Mouse (Mus musculus) heart, adult 2 months (tissue): ENCODE results near the gene R3hdml. TPM values are rescaled to one million over a fixed set of nuclear protein-coding genes. Genes with fewer than 3 reads are reported as not detected.

Source experiments
- DNase-seq, 2 experiments: peaks; one replicate each; pipeline ENCODE4 v3.0.0; 2021
- H3K27ac ChIP-seq: fragments of 200-600 bp; 2 replicates; pipeline ENCODE4 v1.8.1; 2022
- H3K27me3 ChIP-seq: fragments of 200-500 bp; 2 replicates; pipeline ENCODE4 v1.6.1; 2012; ENCODE audit warnings: mild to moderate bottlenecking, low read length, inconsistent platforms, mixed read lengths; ENCODE audit not compliant: control insufficient read depth, insufficient read depth
- H3K36me3 ChIP-seq: fragments of 200-500 bp; 2 replicates; pipeline ENCODE4 v1.6.1; 2012; ENCODE audit warnings: low read length, inconsistent platforms; ENCODE audit not compliant: control insufficient read depth, insufficient read depth
- H3K4me1 ChIP-seq: fragments of 200-500 bp; 2 replicates; pipeline ENCODE4 v1.6.1; 2011; ENCODE audit warnings: low read length; ENCODE audit not compliant: control insufficient read depth, insufficient read depth
- H3K4me3 ChIP-seq: fragments of 200-600 bp; 2 replicates; pipeline ENCODE4 v1.8.1; 2022
- H3K79me2 ChIP-seq: fragments of 200-500 bp; replicated peaks from 2 replicates; pipeline ENCODE4 v1.6.1; 2012; ENCODE audit warnings: mild to moderate bottlenecking, inconsistent platforms, low read length, moderate library complexity, mixed read lengths; ENCODE audit not compliant: control insufficient read depth, insufficient read depth
- H3K9ac ChIP-seq: fragments of 200-500 bp; 2 replicates; pipeline ENCODE4 v1.6.1; 2012; ENCODE audit warnings: low read depth, mild to moderate bottlenecking, control low read depth, inconsistent platforms, low read length, mixed read lengths
- CTCF ChIP-seq: fragments of 200-600 bp; IDR thresholded peaks from 2 replicates; pipeline ENCODE4 v1.8.1; 2022; ENCODE audit warnings: antibody characterized with exemption, mild to moderate bottlenecking, moderate library complexity
- EP300 ChIP-seq: fragments of 200-500 bp; IDR thresholded peaks from 2 replicates; pipeline ENCODE4 v1.6.1; 2011; ENCODE audit warnings: low read depth, low read length, control low read depth; ENCODE audit not compliant: insufficient read depth
- POLR2A ChIP-seq: fragments of 200-500 bp; IDR thresholded peaks from 2 replicates; pipeline ENCODE4 v1.6.1; 2011; ENCODE audit warnings: mild to moderate bottlenecking, low read depth, low read length, control low read depth; ENCODE audit not compliant: insufficient read depth
- whole genome bisulfite sequencing: fragments of 180-500 bp; shearing (Covaris S2); methylation state at CpG from one replicate; pipeline ENCODE4 v1.1.7; 2018; 5-methylcytosine and 5-hydroxymethylcytosine counted together
- intact Hi-C: fragments of 180-260 bp; cut with DNase I; formaldehyde crosslinking; loops from one replicate; pipeline ENCODE4 v1.15.1; 2025
- polyA plus RNA-seq: library from polyadenylated mRNA; depleted of rRNA; stranded (reverse); fragments of >200 nt; gene quantifications from 2 replicates; pipeline ENCODE4 v1.2.3, GENCODE M21; 2012
- total RNA-seq, 2 experiments: library from RNA; stranded (reverse); gene quantifications; 2 replicates each; pipeline ENCODE4 v1.2.3; 2021

The R3hdml gene
- total and polyA plus RNA-seq, 3 experiments, result not detected

DNA sequence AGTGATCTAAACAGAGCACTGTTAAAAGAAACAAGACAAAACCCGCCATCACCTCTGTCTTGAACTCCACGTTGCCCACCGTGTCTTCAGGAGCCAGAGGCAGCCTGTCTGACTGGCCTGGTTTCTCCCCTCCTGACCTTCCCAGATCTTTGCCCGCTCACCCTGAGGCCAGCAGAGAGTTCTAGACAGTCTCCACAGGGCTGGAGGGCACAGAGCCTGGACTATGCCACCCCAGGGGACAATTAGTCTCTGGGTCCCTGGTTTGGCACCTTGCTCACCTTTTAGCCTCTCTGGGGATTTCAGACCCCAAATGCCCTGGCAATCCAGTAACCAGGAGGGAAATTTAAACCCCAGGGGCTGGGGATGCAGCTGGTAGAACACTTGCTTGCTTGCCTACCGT is 45.3 kb downstream of the R3hdml start:
- H3K9ac ChIP-seq, result no peak overlapping the region
- 81% methylated on average over 5 of the region's 5 CpGs for WGBS
- no peaks in the 10 kb centered on the region for H3K79me2 ChIP-seq
- peaks cover 2% of the 10 kb centered on the region for H3K4me1 ChIP-seq
- H3K4me3 ChIP-seq, result no peak overlapping the region
- H3K36me3 ChIP-seq, result no peaks in the 10 kb centered on the region
- H3K27me3 ChIP-seq, result no peaks in the 10 kb centered on the region
- intact Hi-C loops, result loop anchor here (10.0 kb wide), 2 partner anchors 247 to 287 kb away; partner anchors contain the start of gene Ccn5
- H3K27ac ChIP-seq, result no peak overlapping the region
- no peak for DNase-seq
- no peak for TF ChIP-seq POLR2A
- no peak for TF ChIP-seq EP300
- no peak for TF ChIP-seq CTCF

- TF ChIP-seq POLR2A (no peak), CTCF (no peak), EP300 (no peak)
- WGBS, result 88% methylated on average over 2 of the region's 2 CpGs
- H3K4me3 ChIP-seq, result no peak overlapping the region
- H3K4me1 ChIP-seq, result peaks cover 2% of the 10 kb centered on the region
- intact Hi-C loops, result loop anchor here (10.0 kb wide), 2 partner anchors 246 to 286 kb away; partner anchors contain the start of gene Ccn5
- no peak overlapping the region for H3K27ac ChIP-seq
- no peak for DNase-seq
- H3K27me3 ChIP-seq, result no peaks in the 10 kb centered on the region
- no peaks in the 10 kb centered on the region for H3K79me2 ChIP-seq
- H3K9ac ChIP-seq, result no peak overlapping the region
- no peaks in the 10 kb centered on the region for H3K36me3 ChIP-seq
Measured at GRCm38 (mm10) chr2:163538410-163538809, 46.3 kb downstream of the R3hdml start.

DNA sequence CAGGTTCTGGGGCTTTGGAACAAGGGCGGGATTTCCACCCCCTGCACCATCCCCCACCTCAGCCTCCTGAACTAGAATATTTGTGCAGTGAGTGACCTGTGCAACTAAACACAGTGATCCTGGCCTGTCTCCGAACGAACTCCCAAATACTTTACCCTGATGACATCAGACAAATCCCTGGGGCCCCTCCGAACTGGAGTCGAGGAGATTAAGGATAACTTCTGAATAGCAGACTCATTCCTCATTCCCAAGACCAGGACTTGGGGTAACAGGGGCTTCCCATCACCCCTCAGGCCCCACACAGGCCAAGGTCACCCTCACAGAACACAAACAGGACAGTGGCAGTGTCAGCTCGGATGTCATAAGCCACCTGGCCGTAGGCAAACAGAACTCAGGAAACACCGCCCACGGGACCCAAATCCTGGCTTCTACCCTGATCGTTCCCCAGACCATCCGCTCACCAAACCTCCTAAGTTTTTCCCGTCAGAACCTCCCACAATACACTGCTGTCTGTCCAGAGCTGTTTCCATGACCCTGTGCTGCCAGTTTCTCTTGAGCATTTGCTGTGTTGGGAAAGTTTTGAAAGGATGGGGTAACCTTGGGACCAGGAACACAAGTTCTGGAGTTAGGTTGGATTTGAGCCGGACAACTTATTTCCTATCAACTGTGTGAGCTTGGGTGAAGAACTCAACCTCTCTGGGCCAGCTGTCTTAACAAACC is 47.4 kb downstream of the R3hdml start:
- no peaks in the 10 kb centered on the region for H3K36me3 ChIP-seq

DNA sequence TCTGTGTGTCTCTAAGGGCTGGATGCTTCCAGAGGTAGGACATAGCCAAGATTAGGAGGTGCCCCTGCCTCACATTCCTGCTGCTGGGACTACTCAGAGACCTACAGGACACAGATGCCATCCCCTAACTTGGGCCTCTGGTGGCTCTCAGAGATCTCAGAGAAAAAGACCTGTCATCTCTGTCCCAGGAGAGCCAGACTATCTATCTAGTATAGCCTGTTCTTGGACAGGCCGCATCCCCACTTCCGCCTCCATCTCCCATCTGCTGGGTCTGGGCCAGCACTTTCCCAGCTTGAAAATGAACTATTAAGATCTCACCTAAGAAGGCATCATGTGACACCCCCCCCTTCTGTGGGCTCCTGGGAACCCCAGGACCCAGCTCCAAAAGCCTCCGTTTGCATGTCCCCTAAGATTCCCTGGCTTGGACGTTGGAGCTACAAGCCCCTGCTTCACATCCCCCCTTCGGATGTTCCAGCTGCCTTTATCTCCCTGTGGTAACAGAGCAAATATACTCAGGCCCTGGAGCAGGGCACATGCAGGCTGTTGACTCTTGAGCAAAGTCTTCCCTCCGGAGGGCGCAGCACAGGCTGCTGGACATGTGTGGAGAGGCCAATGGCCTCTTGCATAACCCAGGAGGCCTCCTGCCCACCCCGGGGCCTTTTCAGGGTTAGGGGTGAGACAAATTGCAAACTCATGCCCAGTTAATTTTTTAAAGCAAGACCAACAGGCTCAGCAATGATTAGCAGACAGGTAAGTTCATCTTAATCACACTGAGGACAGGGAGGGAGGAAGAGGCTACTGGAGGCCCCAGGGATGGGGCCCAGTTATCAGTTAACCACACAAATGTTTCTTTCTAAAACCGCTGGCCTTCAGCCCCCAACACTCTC is 48.4 kb downstream of the R3hdml start:
- no peaks in the 10 kb centered on the region; the same call in 1 of the 2 replicates for H3K4me1 ChIP-seq
- no peak overlapping the region for H3K4me3 ChIP-seq
- DNase-seq, result peak in 1 of 2 experiments; percentile 17
- no peaks in the 10 kb centered on the region for H3K27me3 ChIP-seq
- no peak overlapping the region for H3K27ac ChIP-seq
- intact Hi-C loops, result no loop called here
- H3K79me2 ChIP-seq, result no peaks in the 10 kb centered on the region
- no peak overlapping the region for H3K9ac ChIP-seq
- H3K36me3 ChIP-seq, result no peaks in the 10 kb centered on the region
- WGBS, result 66% methylated on average over 9 of the region's 9 CpGs
- TF ChIP-seq CTCF (no peak), EP300 (no peak), POLR2A (no peak)

More for the DNA sequence above, 47.4 kb downstream of the R3hdml start:
- Histone ChIP-seq H3K4me3 (no peak overlapping the region), H3K4me1 (peaks cover 2% of the 10 kb centered on the region), H3K27ac (no peak overlapping the region), H3K79me2 (no peaks in the 10 kb centered on the region), H3K27me3 (no peaks in the 10 kb centered on the region), H3K9ac (no peak overlapping the region)
- DNase-seq, result no peak
- WGBS, result 52% methylated on average over 13 of the region's 13 CpGs
- no peak for TF ChIP-seq CTCF
- TF ChIP-seq POLR2A, result no peak
- TF ChIP-seq EP300, result no peak
- intact Hi-C loops, result loop anchor here (10.0 kb wide), 2 partner anchors 245 to 285 kb away; partner anchors contain the start of gene Ccn5

- no peaks in the 10 kb centered on the region for H3K27me3 ChIP-seq
- no peak overlapping the region for H3K27ac ChIP-seq
- TF ChIP-seq CTCF (no peak), EP300 (no peak), POLR2A (no peak)
Measured at GRCm38 (mm10) chr2:163541568-163542182, 49.6 kb downstream of the R3hdml start.

More at GRCm38 (mm10) chr2:163541568-163542182, 49.6 kb downstream of the R3hdml start:
- no peaks in the 10 kb centered on the region for H3K36me3 ChIP-seq
- H3K9ac ChIP-seq, result no peak overlapping the region
- H3K79me2 ChIP-seq, result no peaks in the 10 kb centered on the region
- 66% methylated on average over 10 of the region's 10 CpGs for WGBS
- H3K4me1 ChIP-seq, result no peaks in the 10 kb centered on the region; the same call in 1 of the 2 replicates
- H3K4me3 ChIP-seq, result no peak overlapping the region
- DNase-seq, result no peak
- intact Hi-C loops, result no loop called here
